20 mouse cellular contexts compared by ENCODE assay signal in the genomic region with DNA sequence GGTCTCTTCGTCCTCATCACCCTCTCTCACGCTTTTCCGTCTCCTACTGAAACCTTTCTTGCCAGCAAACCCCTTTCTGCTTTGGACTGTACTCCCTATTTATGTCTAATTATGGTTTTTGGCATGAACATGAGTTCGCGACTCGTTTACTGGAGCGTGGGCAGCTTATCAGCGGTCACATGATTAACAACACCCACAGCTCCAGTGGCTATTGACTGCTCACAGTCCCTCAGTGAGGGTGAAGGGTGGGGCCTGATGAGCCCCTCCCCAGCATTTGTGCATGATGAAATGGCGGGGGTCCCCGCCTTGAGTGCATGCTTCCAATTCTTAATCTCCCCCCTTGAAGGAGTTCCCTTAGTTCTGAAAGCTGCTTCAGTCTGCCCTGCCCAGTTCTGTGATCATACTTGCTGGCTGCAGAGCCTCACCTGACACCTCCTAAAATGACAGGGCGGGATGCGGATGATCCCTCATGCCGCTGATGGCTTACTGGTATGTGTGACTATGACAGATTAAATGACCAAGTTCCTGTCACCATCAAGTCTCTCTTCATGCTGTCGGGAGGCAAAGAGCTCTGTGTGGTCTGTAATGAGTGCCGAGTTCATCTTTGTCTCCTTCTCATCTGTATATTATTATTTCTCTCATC.
A peak's percentile ranks its signal among the peaks of the same experiment; 100 is the strongest.
DNase-seq lines count a peak whose midpoint lies in the region; ATAC-seq and TF ChIP-seq lines count a peak whose summit lies in the region.
"Had no signal": no experiment of that assay in that cellular context is flagged by ENCODE, and none has a peak within 500 bp of the region (broad histone marks: within the 10 kb centered on the region; RNA-seq: fewer than 3 reads in every experiment).

No protein-coding gene starts in this region.

- H3K4me1 ChIP-seq in heart, embryonic 10.5 days: peaks cover 21% of the 10 kb centered on the region
- H3K4me1 ChIP-seq in midbrain, embryonic 16.5 days (ENCODE audit: control insufficient read depth, insufficient read depth, low read length): no peaks in the 10 kb centered on the region
- H3K4me1 ChIP-seq in midbrain, embryonic 15.5 days: 0 out of 2 replicates have a peak, but pooled peaks cover 4% of the 10 kb centered on the region
- H3K4me1 ChIP-seq in heart, postnatal 0 days (ENCODE audit: control insufficient read depth, insufficient read depth): peaks cover 5% of the 10 kb centered on the region; the same call in 1 of the 2 replicates

- H3K4me2 ChIP-seq in midbrain, embryonic 16.5 days (ENCODE audit: low read length): no peak overlapping the region
- no peak overlapping the region for H3K4me2 ChIP-seq in midbrain, embryonic 15.5 days
- H3K4me2 ChIP-seq in heart, postnatal 0 days (ENCODE audit: low read depth, low read length): peak overlapping the region; percentile 42
- H3K4me2 ChIP-seq: hindbrain, embryonic 13.5 days; kidney, embryonic 15.5 days; midbrain, embryonic 12.5 days had no signal

- H3K27ac ChIP-seq in heart, embryonic 10.5 days: no peak overlapping the region
- H3K27ac ChIP-seq in midbrain, embryonic 16.5 days (ENCODE audit: low read length): no peak overlapping the region
- no peak overlapping the region for H3K27ac ChIP-seq in midbrain, embryonic 15.5 days
- no peak overlapping the region for H3K27ac ChIP-seq in heart, postnatal 0 days (ENCODE audit: low read depth)
- H3K27ac ChIP-seq: hindbrain, embryonic 13.5 days; kidney, embryonic 15.5 days; midbrain, embryonic 12.5 days had no signal

- 0 out of 2 replicates have a peak, but pooled peaks have one; percentile 37 for ATAC-seq in midbrain, embryonic 16.5 days
- ATAC-seq in midbrain, embryonic 15.5 days (replicated peaks): no peak
- peak; percentile 57; the same call in 1 of the 2 replicates for ATAC-seq in heart, postnatal 0 days (ENCODE audit: insufficient read depth, low read depth)
- ATAC-seq: forebrain, embryonic 14.5 days; intestine, embryonic 16.5 days; liver, postnatal 0 days had no signal

- TF ChIP-seq CTCF in heart, postnatal 0 days (IDR thresholded peaks at IDR 0.05; ENCODE audit: low read depth): no peak

- no peaks in the 10 kb centered on the region for H3K36me3 ChIP-seq in heart, embryonic 10.5 days
- H3K36me3 ChIP-seq in midbrain, embryonic 16.5 days (ENCODE audit: control insufficient read depth, insufficient read depth, low read length): no peaks in the 10 kb centered on the region
- no peaks in the 10 kb centered on the region for H3K36me3 ChIP-seq in midbrain, embryonic 15.5 days (replicated peaks)
- no peaks in the 10 kb centered on the region for H3K36me3 ChIP-seq in heart, postnatal 0 days (replicated peaks; ENCODE audit: control insufficient read depth, insufficient read depth, low read length)
- H3K36me3 ChIP-seq: hindbrain, embryonic 13.5 days; kidney, embryonic 15.5 days; midbrain, embryonic 12.5 days had no signal

- 65% methylated on average over 15 of the region's 15 CpGs for WGBS in heart, embryonic 10.5 days
- 87% methylated on average over 15 of the region's 15 CpGs for WGBS in midbrain, embryonic 16.5 days
- 88% methylated on average over 15 of the region's 15 CpGs for WGBS in midbrain, embryonic 15.5 days
- WGBS in heart, postnatal 0 days: 34% methylated on average over 15 of the region's 15 CpGs

- H3K4me3 ChIP-seq in heart, embryonic 10.5 days: no peak overlapping the region
- no peak overlapping the region for H3K4me3 ChIP-seq in midbrain, embryonic 16.5 days (ENCODE audit: low read depth, low read length)
- H3K4me3 ChIP-seq in midbrain, embryonic 15.5 days: no peak overlapping the region
- H3K4me3 ChIP-seq in heart, postnatal 0 days (ENCODE audit: low read depth, low read length): no peak overlapping the region
- H3K4me3 ChIP-seq: hindbrain, embryonic 13.5 days; kidney, embryonic 15.5 days; midbrain, embryonic 12.5 days; myocyte had no signal

- DNase-seq in heart, adult 18-20 months: peak; percentile 37 to 48
- no peak for DNase-seq in heart, embryonic 10.5 days (ENCODE audit: low spot score)
- peak; percentile 30 for DNase-seq in heart, postnatal 0 days (ENCODE audit: low spot score)
- DNase-seq in lung, postnatal 4 days: peak; percentile 24 to 65
- no peak for DNase-seq in urinary bladder, postnatal 10 days (ENCODE audit: low spot score)
- DNase-seq in left cerebral cortex, adult 8-10 months (ENCODE audit: low spot score in 2 of 2): no peak
- DNase-seq: adrenal gland, adult 8-10 months; cerebellum, adult 11-12 months; cerebellum, postnatal 36 days; liver, postnatal 0 days; thymus, adult 18-20 months had no signal

- no peaks in the 10 kb centered on the region for H3K9me3 ChIP-seq in heart, embryonic 10.5 days
- no peaks in the 10 kb centered on the region for H3K9me3 ChIP-seq in midbrain, embryonic 16.5 days (replicated peaks; ENCODE audit: control insufficient read depth, low read length, poor library complexity, severe bottlenecking)
- H3K9me3 ChIP-seq in midbrain, embryonic 15.5 days: no peaks in the 10 kb centered on the region
- H3K9me3 ChIP-seq in heart, postnatal 0 days (replicated peaks; ENCODE audit: control insufficient read depth, low read length): no peaks in the 10 kb centered on the region
- H3K9me3 ChIP-seq: hindbrain, embryonic 13.5 days; kidney, embryonic 15.5 days; midbrain, embryonic 12.5 days had no signal

- H3K9ac ChIP-seq in midbrain, embryonic 16.5 days (ENCODE audit: low read depth, low read length): no peak overlapping the region
- no peak overlapping the region for H3K9ac ChIP-seq in midbrain, embryonic 15.5 days
- no peak overlapping the region for H3K9ac ChIP-seq in heart, postnatal 0 days (replicated peaks; ENCODE audit: low read depth, low read length)
- H3K9ac ChIP-seq: hindbrain, embryonic 13.5 days; kidney, embryonic 15.5 days; liver, postnatal 0 days; midbrain, embryonic 12.5 days had no signal

- TF ChIP-seq EP300 in heart, postnatal 0 days (IDR thresholded peaks at IDR 0.05; ENCODE audit: low read depth): no peak

- no peaks in the 10 kb centered on the region for H3K27me3 ChIP-seq in heart, embryonic 10.5 days (ENCODE audit: insufficient read depth, poor library complexity, severe bottlenecking)
- no peaks in the 10 kb centered on the region for H3K27me3 ChIP-seq in midbrain, embryonic 16.5 days (ENCODE audit: control insufficient read depth, insufficient read depth, low read depth, low read length)
- no peaks in the 10 kb centered on the region for H3K27me3 ChIP-seq in midbrain, embryonic 15.5 days (replicated peaks)
- no peaks in the 10 kb centered on the region for H3K27me3 ChIP-seq in heart, postnatal 0 days (ENCODE audit: control insufficient read depth, insufficient read depth, low read length)
- H3K27me3 ChIP-seq: CH12.LX; hindbrain, embryonic 13.5 days had no signal

Comparison
In these comparisons a context has a peak if more than half of its experiments do, and no peak if none do; other contexts are left out.
1. DNase-seq: peak in heart, adult 18-20 months (2 of 2), heart, postnatal 0 days (single experiment) and lung, postnatal 4 days (2 of 2); none in heart, embryonic 10.5 days (single experiment), urinary bladder, postnatal 10 days (single experiment) and left cerebral cortex, adult 8-10 months (0 of 2).